Mouse (Mus musculus) lung, postnatal 0 days (tissue): Measurements from ENCODE around the gene Zfp408.

Source experiments
- CTCF ChIP-seq: IDR thresholded peaks from 2 replicates; pipeline ENCODE4 v1.5.1; 2016; ENCODE audit warnings: antibody characterized with exemption, mild to moderate bottlenecking
- EP300 ChIP-seq: IDR thresholded peaks from 2 replicates; pipeline ENCODE4 v1.6.1; 2016; ENCODE audit warnings: antibody characterized with exemption, mild to moderate bottlenecking, control low read depth

GRCm38 (mm10) chr2:91630384-91630783 lies 19.2 kb downstream of the Zfp408 start:
- TF ChIP-seq CTCF, result no peak
- TF ChIP-seq EP300, result no peak
